Mouse (Mus musculus) forebrain, embryonic 14.5 days (tissue): ENCODE data around the gene Elovl5. TPM values are rescaled to one million over a fixed set of nuclear protein-coding genes. Genes with fewer than 3 reads are reported as not detected.

ENCODE experiments used
- ATAC-seq: fragments of 200-750 bp; cut with Nextera tagmentation; 2 replicates; pipeline ENCODE4 v1.8.0; 2017; ENCODE audit warnings: mild to moderate bottlenecking, moderate library complexity
- DNase-seq: peaks from one replicate; pipeline ENCODE4 v3.0.0-alpha.2; 2015; ENCODE audit warnings: low spot score
- H3K27ac ChIP-seq: fragments of 300-500 bp; sonication (generic); 2 replicates; pipeline ENCODE4 v1.5.1; 2014; ENCODE audit warnings: low read depth, mild to moderate bottlenecking, control low read depth, low read length, moderate library complexity
- H3K27me3 ChIP-seq: fragments of 300-500 bp; sonication (generic); replicated peaks from 2 replicates; pipeline ENCODE4 v1.6.1; 2014; ENCODE audit warnings: low read length, control low read depth, mixed read lengths; ENCODE audit not compliant: control insufficient read depth, insufficient read depth
- H3K36me3 ChIP-seq: fragments of 300-500 bp; sonication (generic); 2 replicates; pipeline ENCODE4 v1.6.1; 2014; ENCODE audit warnings: low read length, control low read depth; ENCODE audit not compliant: control insufficient read depth, insufficient read depth
- H3K4me1 ChIP-seq: fragments of 300-500 bp; sonication (generic); 2 replicates; pipeline ENCODE4 v1.6.1; 2014; ENCODE audit warnings: antibody characterized with exemption, low read length, control low read depth; ENCODE audit not compliant: control insufficient read depth, insufficient read depth
- H3K4me2 ChIP-seq: fragments of 300-500 bp; sonication (generic); 2 replicates; pipeline ENCODE4 v1.6.1; 2014; ENCODE audit warnings: mild to moderate bottlenecking, control low read depth, low read length
- H3K4me3 ChIP-seq: fragments of 300-500 bp; sonication (generic); 2 replicates; pipeline ENCODE4 v1.5.1; 2014; ENCODE audit warnings: low read depth, low read length, control low read depth
- H3K9ac ChIP-seq: fragments of 300-500 bp; sonication (generic); 2 replicates; pipeline ENCODE4 v1.6.1; 2014; ENCODE audit warnings: mild to moderate bottlenecking, low read length, control low read depth, moderate library complexity
- H3K9me3 ChIP-seq: fragments of 300-500 bp; sonication (generic); replicated peaks from 2 replicates; pipeline ENCODE4 v1.6.1; 2016; ENCODE audit warnings: low read length, control low read depth, mixed read lengths; ENCODE audit not compliant: control insufficient read depth
- WGBS: fragments of 180-500 bp; shearing (Covaris S2); extraction: QIAGEN DNeasy Blood & Tissue Kit; methylation state at CpG from one replicate; pipeline ENCODE4 v1.1.7; 2014; 5-methylcytosine and 5-hydroxymethylcytosine counted together
- polyA plus RNA-seq: library from polyadenylated mRNA; unstranded; fragments of >200 nt; fragmentation: Nextera tagmentation; extraction: Ambion mirVana; gene quantifications from 2 replicates; pipeline ENCODE4 v1.2.1, GENCODE M21; 2014

Gene Elovl5
- polyA plus RNA-seq, 1 experiment from 2014 or later, result 66.9 TPM

DNA sequence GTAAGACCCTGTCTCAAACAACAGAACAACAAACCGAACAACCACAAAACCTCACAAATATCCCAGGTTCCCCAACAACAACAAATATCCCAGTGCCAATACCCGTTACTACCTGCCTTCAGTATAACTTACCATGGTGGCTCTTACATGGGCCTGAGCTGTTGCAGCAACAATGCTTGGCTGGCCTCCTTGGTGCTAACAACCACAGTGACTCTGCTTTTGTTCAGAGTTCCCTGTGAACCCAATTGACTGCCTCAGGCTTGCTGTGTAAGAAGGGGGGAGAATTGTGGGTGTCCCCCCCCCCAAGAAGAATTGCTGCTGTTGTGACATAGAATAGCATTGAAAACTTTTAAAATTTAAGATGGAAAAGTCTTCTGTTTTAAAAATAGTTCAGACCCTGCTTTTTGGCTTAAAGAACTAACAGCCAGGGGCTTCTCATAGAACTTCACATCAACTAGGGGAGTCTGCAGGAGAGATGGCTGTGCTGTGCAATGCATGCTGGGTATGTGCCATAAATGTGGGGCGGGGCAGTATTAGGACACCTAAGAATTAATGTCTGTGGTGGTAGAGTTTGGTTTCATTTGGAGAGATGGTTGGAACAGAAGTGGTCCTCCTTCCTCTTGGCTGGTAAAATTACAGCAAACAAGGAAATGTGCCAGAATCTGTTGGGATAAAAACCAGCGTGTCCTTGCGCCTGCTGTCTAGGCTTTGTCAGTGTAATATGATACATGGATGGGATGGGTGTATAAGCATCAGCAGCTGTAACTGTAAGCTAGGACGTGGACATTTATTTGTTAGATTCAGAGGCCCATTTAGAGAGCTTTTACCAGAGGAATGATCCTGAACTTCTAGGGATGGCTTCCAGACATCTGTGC is 28.9 kb downstream of the Elovl5 start:
- Histone ChIP-seq H3K4me3 (no peak overlapping the region), H3K4me1 (0 out of 2 replicates have a peak, but pooled peaks cover 3% of the 10 kb centered on the region), H3K27me3 (no peaks in the 10 kb centered on the region), H3K9ac (no peak overlapping the region), H3K27ac (no peak overlapping the region), H3K9me3 (no peaks in the 10 kb centered on the region), H3K36me3 (no peaks in the 10 kb centered on the region), H3K4me2 (no peak overlapping the region)
- ATAC-seq, result no peak
- DNase-seq, result no peak
- WGBS, result 84% methylated on average over 6 of the region's 6 CpGs

DNA sequence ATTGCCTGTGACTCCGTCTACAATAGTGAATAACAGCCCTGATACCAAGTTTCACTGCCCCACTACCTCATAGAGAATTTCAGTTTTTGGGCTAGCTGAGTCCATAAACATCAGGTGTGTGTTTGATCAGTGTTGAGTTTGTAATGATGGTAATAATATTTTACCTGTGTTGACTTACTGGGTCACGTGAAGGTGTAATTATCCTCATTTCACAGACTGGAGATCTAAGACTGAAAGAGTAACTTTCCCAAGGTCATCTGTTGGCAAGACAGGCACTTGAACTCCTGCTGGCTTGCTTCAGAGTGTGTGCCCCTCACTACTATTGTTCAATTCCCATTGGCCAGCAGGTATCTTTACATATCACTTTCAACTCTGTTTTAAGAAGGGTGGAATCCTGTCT is 31.1 kb downstream of the Elovl5 start:
- H3K4me1 ChIP-seq, result no peaks in the 10 kb centered on the region
- no peak for DNase-seq
- H3K27ac ChIP-seq, result no peak overlapping the region
- no peak for ATAC-seq
- H3K27me3 ChIP-seq, result no peaks in the 10 kb centered on the region
- no peak overlapping the region for H3K9ac ChIP-seq
- no peak overlapping the region for H3K4me3 ChIP-seq
- no peaks in the 10 kb centered on the region for H3K9me3 ChIP-seq
- H3K4me2 ChIP-seq, result no peak overlapping the region
- H3K36me3 ChIP-seq, result no peaks in the 10 kb centered on the region
- WGBS, result 99% methylated on average over 2 of the region's 2 CpGs

GRCm38 (mm10) chr9:77949753-77950268 is 32.6 kb downstream of the Elovl5 start:
- Histone ChIP-seq H3K36me3 (no peaks in the 10 kb centered on the region), H3K27ac (no peak overlapping the region), H3K4me2 (no peak overlapping the region), H3K4me3 (no peak overlapping the region), H3K9ac (no peak overlapping the region), H3K4me1 (no peaks in the 10 kb centered on the region), H3K27me3 (no peaks in the 10 kb centered on the region), H3K9me3 (no peaks in the 10 kb centered on the region)
- ATAC-seq (no peak), DNase-seq (no peak)
- 44% methylated on average over 7 of the region's 7 CpGs for WGBS

- Histone ChIP-seq H3K4me2 (no peak overlapping the region), H3K9ac (no peak overlapping the region), H3K27ac (no peak overlapping the region), H3K9me3 (no peaks in the 10 kb centered on the region), H3K36me3 (no peaks in the 10 kb centered on the region), H3K4me3 (no peak overlapping the region), H3K4me1 (no peaks in the 10 kb centered on the region), H3K27me3 (no peaks in the 10 kb centered on the region)
- ATAC-seq (no peak), DNase-seq (no peak)
- 89% methylated on average over 7 of the region's 7 CpGs for WGBS
These were observed 33.8 kb downstream of the Elovl5 start for GRCm38 (mm10) chr9:77950841-77951475.

DNA sequence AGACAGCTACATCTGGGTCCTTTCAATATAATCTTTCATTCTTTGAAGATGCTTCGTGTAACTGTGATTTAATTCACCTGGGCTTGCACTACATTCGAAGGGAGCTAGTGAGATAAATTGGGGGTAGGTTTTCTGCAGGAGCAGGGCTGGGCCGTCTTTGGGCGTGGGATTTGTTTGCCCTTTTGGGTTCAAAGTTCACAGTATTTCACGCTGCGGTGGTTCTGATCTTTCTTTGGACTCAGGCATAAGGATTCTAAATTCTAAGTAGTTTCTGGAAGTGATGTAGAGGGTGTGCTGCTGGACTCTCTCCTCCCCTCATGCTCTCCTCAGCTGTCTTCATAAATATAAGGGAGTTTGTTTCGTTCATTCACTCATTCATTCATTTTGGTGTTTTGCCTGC is 34.8 kb downstream of the Elovl5 start:
- Histone ChIP-seq H3K9ac (no peak overlapping the region), H3K27me3 (no peaks in the 10 kb centered on the region), H3K4me3 (no peak overlapping the region), H3K4me1 (no peaks in the 10 kb centered on the region), H3K36me3 (no peaks in the 10 kb centered on the region), H3K27ac (no peak overlapping the region), H3K4me2 (no peak overlapping the region), H3K9me3 (no peaks in the 10 kb centered on the region)
- 84% methylated on average over 7 of the region's 7 CpGs for WGBS
- ATAC-seq (no peak), DNase-seq (no peak)

DNA sequence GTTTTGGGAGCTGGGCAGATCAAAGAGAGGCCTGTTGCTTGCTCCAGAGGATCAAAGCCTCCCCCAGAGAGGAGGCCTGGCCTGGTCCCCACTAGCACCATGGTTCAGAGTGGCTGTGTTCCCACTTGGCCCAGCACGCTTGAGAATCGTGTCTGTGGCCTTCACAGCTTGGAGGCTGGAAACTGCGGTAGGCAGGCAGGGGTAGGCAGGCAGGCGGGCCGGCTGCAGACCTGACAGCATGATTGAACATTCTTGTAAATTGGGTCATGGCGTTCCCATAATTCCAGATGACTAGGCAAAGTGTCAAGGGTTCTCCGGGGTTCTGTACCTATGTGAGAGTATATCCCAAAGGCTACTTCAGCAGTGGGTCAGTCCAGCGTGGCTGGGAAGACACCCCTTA is 35.9 kb downstream of the Elovl5 start:
- Histone ChIP-seq H3K4me1 (no peaks in the 10 kb centered on the region), H3K36me3 (no peaks in the 10 kb centered on the region; the same call in 1 of the 2 replicates), H3K9me3 (no peaks in the 10 kb centered on the region), H3K4me2 (no peak overlapping the region), H3K27ac (no peak overlapping the region), H3K9ac (no peak overlapping the region), H3K4me3 (no peak overlapping the region), H3K27me3 (no peaks in the 10 kb centered on the region)
- DNase-seq (no peak), ATAC-seq (no peak)
- 84% methylated on average over 8 of the region's 8 CpGs for WGBS

- H3K4me3 ChIP-seq, result no peak overlapping the region
- H3K27me3 ChIP-seq, result no peaks in the 10 kb centered on the region
- DNase-seq (no peak), ATAC-seq (no peak)
- no peaks in the 10 kb centered on the region for H3K4me1 ChIP-seq
- WGBS, result 85% methylated on average over 7 of the region's 7 CpGs
- H3K9ac ChIP-seq, result no peak overlapping the region
- H3K27ac ChIP-seq, result no peak overlapping the region
- H3K36me3 ChIP-seq, result no peaks in the 10 kb centered on the region; the same call in 1 of the 2 replicates
- no peak overlapping the region for H3K4me2 ChIP-seq
- no peaks in the 10 kb centered on the region for H3K9me3 ChIP-seq
These were observed 37.3 kb downstream of the Elovl5 start for GRCm38 (mm10) chr9:77954496-77954895.

DNA sequence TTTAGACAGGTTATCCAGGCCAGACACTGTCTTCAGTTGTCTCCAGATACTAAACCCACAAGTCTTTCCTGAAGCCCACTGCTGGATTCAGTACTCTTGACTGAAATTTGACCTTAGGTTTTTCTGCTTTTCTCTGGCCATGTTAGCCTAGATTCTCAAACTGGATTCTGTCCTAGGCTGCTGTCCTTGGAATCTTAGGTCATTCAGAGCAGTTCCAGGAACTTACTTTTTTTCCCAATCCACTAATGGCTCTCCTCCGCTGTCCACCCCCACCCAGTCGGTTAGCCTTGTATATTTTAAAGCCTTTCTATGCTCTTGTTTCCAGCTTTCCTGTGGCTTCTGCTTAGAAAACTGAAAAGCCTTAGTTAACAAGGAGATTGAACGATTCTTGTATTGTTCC is 37.8 kb downstream of the Elovl5 start:
- no peaks in the 10 kb centered on the region for H3K4me1 ChIP-seq
- WGBS, result 63% methylated on average over 3 of the region's 3 CpGs
- no peak overlapping the region for H3K4me3 ChIP-seq
- H3K9me3 ChIP-seq, result no peaks in the 10 kb centered on the region
- H3K4me2 ChIP-seq, result no peak overlapping the region
- no peaks in the 10 kb centered on the region for H3K27me3 ChIP-seq
- ATAC-seq, result no peak
- no peak overlapping the region for H3K9ac ChIP-seq
- H3K36me3 ChIP-seq, result no peaks in the 10 kb centered on the region; the same call in 1 of the 2 replicates
- DNase-seq, result no peak
- H3K27ac ChIP-seq, result no peak overlapping the region

DNA sequence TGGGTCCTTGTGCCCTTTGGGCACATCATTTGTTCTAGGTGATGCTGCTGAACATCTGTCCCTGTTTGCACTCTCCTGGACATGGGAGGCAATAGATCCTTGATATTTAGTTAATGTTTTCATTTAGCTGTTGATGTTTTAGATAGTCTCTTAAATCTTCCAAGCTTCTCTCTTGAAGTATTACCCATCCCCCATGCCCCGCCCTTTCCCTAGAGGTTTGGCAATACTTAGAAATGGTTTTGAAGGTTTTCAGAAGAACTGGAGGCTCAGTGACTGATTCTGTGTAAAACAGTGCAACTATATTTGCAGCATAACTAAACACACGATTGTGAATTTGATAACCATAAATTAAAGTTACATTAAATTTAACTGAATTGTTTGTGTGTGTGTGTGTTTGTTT is 38.3 kb downstream of the Elovl5 start:
- DNase-seq (no peak), ATAC-seq (no peak)
- WGBS, result 93% methylated on average over 2 of the region's 2 CpGs

More for the DNA sequence above, 38.3 kb downstream of the Elovl5 start:
- Histone ChIP-seq H3K27me3 (no peaks in the 10 kb centered on the region), H3K27ac (no peak overlapping the region), H3K4me2 (no peak overlapping the region), H3K4me1 (no peaks in the 10 kb centered on the region), H3K9me3 (no peaks in the 10 kb centered on the region), H3K4me3 (no peak overlapping the region), H3K36me3 (no peaks in the 10 kb centered on the region; the same call in 1 of the 2 replicates), H3K9ac (no peak overlapping the region)
